Mouse (Mus musculus) layer of hippocampus, adult 9-10 months (tissue): ENCODE measurements around the gene Mov10l1.

Experiments used
- DNase-seq: peaks from one replicate; pipeline ENCODE4 v3.0.0; 2022; ENCODE audit warnings: low spot score

The Mov10l1 gene

DNA sequence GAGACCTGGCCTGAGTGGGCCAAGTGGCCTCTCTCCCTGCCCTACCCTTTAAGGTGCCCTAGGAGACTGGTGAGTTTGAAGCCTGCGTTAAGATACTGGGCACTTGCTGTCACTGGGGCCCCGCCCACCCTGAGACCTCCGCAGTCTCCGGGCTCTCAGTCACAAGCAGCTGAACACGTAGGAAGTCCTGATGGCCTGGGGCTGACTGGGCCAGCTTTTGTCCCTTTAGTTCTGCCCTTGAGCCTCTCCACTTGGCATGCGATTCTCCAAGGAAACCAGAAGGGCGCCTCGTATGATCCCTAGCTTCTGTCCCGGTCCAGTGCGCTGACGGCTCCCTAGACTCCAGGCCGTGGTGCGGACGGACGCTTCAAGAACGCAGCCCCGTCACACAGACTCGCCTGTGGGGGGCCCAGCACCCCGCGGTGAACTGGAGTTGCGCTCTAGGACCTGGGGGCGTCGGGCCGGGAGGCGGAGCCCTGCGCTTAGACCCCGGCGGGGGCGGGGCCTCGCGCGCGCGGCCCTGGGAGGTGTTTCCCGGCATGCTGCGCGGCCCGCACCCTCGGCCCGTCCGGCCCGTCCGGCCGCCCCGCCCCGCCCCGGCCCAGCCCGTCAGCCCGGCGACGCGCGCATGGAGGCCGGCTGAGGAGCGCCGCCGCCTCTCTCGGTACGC is 92.9 kb downstream of the Mov10l1 start:
- no peak for DNase-seq

DNA sequence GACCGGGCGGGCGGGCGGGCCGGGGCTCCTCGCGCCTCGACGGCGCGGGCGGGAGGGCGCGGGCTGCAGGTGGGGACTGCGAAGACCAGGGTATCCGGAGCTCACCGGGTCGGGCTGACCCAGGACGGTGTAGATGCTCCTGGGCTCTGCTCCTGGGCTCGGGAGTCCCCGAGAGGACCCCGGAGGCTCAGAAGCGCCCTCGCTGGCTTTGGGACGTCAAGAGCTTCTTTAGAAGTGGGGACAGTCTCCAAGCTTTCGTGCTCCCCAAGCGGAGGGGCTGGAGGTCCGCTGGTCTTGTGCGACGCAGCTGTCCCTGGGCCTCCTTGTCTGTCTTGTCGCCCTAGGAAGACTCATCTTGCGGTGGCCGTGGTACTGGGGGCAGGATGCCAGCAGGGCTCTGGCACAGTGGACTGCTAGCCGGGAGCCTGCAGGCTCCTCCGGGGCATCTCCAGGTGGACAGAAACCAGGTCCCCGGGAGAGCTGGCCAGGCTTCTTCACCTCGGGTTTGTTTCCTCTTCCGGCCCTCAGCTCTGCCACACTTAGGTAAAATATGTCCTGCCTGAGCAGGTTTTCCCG is 93.5 kb downstream of the Mov10l1 start:
- DNase-seq: no peak

DNA sequence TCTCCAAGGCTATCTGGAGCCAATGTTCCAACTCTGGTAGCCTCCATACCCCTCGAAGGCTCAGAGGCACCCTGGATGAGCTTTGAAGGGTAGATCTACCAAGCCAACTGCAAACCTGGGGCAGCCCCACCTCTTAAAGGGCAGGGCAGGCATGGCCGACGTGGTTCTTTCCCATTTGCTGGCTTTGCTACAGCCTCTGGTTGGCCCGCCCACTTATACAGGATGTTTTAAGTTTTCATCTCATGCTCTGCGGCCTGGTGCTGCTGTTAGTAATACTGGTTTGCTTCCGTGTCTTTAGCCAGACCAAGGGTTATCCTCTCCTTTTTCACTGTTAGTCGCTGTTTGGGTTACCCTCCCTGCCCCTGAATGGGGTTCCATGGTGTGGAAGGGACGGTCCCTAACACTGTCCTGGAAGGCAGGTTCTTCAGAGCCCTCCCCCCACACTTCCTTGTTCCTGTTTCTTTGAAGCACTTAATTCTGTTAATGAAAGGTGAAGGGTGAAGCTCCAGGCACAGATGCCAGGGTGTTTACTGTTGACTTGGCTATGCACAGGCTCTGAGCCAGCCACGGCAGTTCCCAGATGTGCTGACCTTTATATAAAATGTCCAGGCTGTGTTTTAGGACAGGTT is 95.6 kb downstream of the Mov10l1 start:
- no peak for DNase-seq

- no peak for DNase-seq
Observed at GRCm38 (mm10) chr15:89083906-89084305, 101.2 kb downstream of the Mov10l1 start.

- no peak for DNase-seq
Observed at GRCm38 (mm10) chr15:89084826-89085225, 102.1 kb downstream of the Mov10l1 start.

DNA sequence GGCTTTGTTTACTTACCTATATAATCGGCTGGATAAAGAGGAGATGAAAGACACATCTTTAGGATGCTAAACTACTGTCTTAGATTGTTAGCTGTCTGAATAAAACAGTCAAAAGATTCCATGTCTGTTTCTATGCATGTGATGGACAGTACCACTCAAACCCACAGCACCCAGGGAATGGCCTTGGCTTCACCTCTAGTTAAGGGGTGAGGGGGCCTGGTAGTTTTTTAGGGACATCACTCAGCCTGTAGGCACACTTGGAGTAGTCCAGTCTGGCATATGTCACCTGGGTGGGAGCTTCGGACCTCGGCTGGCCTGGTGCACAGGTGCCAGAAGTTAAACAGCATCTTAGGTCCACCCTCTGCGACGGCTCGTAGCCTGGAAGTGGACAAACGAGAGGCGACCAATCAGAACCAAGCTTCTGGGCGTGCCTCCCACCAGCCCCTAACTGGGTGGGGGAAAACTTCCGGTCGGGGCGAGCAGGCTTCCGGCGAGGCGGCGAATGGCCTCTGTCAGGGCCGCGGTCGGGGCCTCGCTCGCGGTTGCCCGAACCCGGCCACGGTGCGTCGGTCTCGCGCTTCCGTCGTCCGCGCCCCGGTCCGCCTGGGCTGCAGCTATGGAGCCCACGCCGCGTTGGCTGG is 106.0 kb downstream of the Mov10l1 start, which contains the start of gene Selenoo:
Gene Selenoo (plus strand): TSS at position 478 of the 641 bp plus-strand sequence.
- DNase-seq: peak; percentile 57

DNA sequence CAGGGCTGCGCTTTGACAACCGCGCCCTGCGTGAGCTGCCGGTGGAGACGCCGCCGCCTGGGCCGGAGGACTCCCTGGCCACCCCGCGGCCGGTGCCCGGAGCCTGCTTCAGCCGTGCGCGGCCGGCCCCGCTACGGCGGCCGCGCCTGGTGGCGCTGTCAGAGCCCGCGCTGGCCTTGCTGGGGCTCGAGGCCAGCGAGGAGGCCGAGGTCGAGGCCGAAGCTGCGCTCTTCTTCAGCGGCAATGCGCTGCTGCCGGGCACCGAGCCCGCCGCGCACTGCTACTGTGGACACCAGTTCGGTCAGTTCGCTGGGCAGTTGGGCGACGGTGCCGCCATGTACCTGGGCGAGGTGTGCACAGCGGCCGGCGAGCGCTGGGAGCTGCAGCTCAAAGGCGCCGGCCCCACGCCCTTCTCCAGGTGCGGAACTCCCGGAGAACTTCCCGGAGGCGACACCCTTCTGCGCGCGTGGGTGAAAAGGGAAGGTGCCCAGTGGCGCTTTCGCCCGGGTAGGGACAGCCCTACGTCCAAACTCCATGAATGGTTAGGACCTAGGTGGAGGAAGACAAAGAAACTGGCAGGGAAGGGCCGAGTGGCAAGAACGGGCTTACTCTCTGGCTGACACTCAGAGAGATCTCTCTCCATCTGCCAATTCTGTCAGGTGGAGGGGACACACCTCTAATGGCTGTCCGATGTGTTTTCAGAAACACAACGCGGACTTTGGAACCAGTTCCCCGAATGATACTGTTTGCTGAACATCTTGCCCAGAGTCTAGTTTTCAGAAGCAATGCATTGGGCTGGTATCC is 106.7 kb downstream of the Mov10l1 start:
- no peak for DNase-seq

- no peak for DNase-seq
Observed at GRCm38 (mm10) chr15:89090662-89091061, 108.0 kb downstream of the Mov10l1 start.

DNA sequence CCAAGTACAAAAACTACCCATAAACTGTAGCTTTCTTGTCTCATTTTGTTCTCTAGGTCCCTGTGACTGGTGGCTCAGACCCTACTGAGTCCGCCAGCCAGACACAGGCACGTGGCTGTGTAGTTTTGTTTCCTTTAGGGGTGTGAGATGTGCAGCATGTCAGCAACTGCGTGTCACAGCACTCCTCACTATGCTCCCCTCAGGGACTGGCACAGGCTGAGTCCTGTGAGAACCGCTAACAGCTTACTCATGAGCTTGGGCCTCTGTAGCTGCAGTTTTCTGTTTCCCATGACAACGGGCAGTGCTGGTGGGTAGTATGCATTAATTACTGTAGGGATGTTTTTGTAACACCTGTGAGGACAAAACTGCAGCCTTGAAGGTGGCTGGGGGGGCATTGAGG is 109.5 kb downstream of the Mov10l1 start:
- DNase-seq: no peak

- no peak for DNase-seq
Observed at GRCm38 (mm10) chr15:89097450-89097849, 114.7 kb downstream of the Mov10l1 start.

GRCm38 (mm10) chr15:89098616-89099015 is 115.9 kb downstream of the Mov10l1 start:
- DNase-seq: no peak

- DNase-seq: no peak
Observed at GRCm38 (mm10) chr15:89100823-89101222, 118.1 kb downstream of the Mov10l1 start.

- DNase-seq: no peak
Observed at GRCm38 (mm10) chr15:89102646-89103045, 119.9 kb downstream of the Mov10l1 start.

- no peak for DNase-seq
Observed at GRCm38 (mm10) chr15:89103921-89104320, 121.2 kb downstream of the Mov10l1 start.

DNA sequence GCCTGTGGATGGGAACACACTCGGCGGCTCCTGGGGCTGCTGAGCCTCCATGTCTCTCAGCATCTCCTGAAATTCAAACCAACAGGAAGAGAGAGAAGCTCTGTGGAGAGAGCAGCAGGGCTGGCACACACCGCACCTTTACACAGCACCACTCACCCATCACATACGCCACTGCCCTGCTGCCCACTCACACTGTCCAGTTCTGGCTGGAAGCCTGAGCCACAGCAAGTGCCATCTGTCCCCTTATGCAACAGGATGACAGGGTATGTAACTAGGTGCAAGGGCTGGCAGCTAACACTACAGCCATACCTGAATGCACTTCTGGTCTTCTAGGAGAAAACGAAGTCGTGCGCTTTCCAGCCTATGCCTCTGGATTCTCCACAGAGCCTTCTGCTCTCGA is 121.7 kb downstream of the Mov10l1 start:
- no peak for DNase-seq
